Mouse (Mus musculus) forelimb bud, embryonic 11.5 days (tissue): Measurements from ENCODE around the gene Cep70.

ENCODE experiments used
- DNase-seq: peaks from one replicate; pipeline ENCODE4 v3.0.0-alpha.2; 2012; ENCODE audit warnings: low read depth, low spot score

Gene Cep70

DNA sequence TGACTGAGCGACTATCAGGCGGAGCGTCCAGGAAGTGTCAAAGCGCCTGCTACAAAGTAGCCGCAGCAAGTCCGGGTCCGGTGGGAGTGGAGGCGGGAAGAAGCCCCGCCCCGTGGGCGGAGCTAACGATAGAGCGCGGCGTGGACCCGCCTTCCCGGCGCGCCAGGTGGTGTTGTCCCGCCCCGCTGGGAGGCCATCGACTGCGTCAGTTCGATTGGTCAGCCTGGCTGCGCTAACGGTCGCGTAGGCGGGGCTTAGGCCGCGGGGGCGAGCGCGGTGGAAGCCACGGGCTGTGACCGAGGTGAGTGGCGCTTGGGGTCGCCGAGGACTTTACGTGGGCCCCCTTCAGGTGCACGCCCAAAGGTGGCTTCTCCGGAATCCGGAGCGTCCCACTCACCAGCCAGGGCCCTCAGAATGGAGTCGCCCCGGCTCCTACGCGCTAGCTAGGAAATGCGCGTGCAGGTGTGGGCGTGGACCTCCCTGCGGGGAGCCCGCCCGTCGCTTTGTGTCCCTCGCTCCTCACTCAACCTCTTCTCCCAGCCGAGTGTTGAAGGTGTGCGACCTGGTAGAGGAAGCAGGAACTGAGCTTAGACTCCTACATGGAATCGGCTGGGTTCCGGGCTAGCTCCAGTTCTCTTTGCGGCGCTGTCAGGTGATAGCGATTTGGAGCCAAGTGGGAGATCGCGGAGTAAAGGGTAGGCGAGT is at the start of gene Cep70:
TSS of gene Cep70 (plus strand) at position 178 of the 705 bp plus-strand sequence.
- peak; percentile 96 for DNase-seq

DNA sequence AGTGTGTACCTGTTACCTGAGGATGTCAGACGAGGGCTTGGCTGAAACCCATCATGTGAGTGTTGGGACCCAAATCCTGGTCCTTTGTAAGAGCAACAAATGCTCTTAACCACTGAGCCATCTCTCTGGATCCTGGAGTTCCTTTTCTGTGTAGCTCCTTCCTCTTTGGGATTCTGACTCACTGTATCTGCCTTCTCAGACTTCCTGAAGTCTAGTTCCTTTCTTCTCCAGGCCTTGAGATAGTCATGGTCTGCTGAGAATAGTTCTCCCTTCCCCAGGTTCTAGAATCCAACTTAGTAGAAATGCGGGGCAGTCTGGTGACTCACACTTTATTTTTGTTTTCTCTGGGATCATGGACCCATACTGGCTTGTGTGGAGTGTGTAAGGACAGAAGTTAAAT is 30.5 kb upstream of the Cep70 start:
- DNase-seq = no peak

DNA sequence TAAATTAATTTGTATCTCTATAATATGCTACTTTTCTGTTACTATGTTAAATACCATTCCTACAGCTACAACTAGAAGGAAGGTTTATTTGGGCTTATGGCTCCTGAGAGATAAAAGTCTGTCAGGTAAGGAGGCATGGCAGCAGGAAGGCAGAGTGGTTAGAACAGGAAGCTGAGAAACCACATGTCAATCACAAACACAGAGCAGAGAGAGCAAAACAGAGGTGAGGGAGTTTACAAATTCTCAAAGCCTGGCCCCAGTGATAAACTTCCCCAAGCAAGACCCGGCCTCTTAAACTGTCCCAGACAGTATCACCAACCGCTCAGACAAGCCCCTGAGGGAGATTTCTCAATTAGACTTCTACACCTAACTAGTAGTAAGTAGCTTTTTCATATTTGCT is 27.0 kb upstream of the Cep70 start:
- DNase-seq = no peak

- DNase-seq = peak; percentile 89
Observed at GRCm38 (mm10) chr9:99217999-99218719, 25.0 kb upstream of the Cep70 start.

DNA sequence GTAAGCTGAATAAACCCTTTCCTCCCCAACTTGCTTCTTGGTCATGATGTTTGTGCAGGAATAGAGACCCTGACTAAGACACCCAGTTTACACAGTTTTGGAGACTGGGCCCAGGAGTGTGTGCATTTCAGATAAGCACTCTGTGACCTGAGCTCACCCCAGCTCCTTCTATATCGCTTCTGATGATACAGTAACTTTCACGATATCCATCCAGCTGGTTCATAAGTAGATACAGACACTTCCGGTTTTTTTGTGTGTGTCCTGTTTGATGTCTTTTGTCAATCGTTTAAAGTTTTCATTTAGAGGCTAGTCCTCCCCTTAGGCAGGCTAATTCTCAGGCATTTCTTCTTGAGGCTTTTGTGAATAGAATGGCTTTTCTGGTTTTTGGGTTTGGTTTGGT is 21.5 kb upstream of the Cep70 start:
- DNase-seq = no peak

DNA sequence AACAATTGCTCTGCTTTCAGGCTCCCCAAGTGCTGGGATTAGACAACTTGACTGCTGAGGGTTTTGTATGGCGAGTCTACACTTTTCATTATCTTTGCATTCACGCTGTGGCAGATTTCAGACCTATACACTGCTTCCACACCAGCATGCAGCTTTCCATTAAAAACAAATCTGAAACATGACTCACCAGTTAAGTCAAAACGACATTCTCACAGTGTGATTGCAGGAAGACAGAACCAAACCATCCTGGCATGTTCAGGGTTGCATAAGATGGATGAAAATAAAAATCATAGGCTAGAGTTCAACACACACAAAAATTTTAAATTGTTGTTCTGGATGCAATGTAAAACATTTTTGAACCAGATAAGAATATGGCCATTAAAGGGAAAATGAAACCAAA is 18.6 kb upstream of the Cep70 start:
- no peak for DNase-seq

- no peak for DNase-seq
Observed at GRCm38 (mm10) chr9:99229450-99229849, 13.7 kb upstream of the Cep70 start.

DNA sequence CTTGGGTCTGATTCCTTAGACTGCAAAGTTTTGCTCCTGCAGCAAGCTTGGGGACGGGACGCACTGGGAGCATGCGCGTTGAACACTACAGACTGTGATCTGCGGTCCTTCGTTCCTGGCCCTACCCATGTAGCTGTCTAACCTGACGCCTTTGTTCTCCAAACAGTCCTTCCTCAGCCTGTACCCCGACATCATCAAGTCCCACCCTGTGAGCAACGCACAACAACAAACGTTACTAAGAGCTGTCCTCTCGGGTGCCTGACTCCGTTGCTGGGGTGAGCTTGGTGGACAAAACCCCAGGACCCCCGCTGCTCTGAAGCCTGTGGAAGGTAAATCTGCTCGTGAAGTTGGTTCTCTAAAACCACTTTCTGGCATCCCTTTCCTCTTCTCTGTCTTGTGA is 6.0 kb upstream of the Cep70 start, which contains the start of gene Faiml:
TSS of gene Faiml (minus strand) at position 101 of the 400 bp plus-strand sequence.
- no peak for DNase-seq

DNA sequence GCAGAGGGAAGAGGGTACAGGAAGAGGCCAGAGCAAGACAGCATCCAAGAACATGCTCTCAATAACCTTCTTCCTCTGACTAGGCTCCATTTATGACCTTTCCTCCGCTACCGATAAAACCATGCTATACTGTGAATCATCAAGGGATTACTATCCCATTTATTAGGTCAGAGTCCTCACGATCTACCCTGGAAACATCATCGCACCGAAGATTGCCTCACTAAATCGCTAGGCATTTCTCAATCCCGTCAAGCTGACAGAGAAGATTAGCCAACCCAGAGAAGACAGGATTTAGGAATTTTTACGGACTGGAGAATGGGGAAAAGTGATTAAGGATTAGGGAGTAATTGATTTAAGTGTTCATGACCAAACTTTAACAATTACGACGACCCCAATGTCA is 4.9 kb upstream of the Cep70 start:
- no peak for DNase-seq

DNA sequence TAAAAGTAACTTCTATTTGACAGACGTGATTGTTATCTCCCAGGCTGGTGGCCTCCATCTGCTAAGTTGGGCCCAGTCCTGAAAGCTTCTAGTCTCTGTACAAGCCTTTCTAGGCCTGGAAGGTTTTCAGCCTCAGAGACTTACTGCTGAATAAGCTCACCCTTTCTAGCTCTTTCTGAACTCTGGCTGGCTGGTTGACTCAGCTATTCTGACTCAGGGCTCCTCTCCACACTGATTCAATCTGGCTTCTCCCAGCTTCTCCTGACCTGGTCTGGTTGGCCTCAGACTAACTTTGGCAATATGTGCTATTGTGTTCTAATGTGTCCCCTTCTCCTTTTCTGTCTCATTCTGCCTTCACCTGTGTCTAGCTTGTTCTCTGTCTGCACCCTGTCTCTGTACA is 3.9 kb upstream of the Cep70 start:
- no peak for DNase-seq

GRCm38 (mm10) chr9:99240571-99240970 is 2.6 kb upstream of the Cep70 start:
- DNase-seq = no peak

DNA sequence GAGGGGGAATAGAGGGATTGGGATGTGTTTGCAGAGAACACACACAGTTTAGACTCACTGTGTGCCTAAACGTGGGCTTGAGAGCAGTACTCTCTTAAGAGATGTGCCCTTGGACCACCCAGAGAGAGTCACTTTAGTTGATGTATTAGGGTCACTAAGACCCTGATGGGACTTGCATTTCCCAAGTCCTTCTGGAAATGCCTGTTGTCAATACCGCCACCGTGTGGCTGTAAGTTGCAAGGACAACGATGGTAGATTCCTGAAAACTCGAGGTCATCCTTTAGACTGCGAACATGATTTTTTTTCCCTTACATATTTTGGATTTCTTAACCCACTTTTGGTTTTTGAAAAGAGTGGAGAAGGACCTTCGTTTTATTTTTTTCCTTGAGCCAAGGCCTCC is 1.1 kb upstream of the Cep70 start:
- DNase-seq = peak; percentile 86

GRCm38 (mm10) chr9:99242533-99243189 is 506 bp upstream of the Cep70 start:
- DNase-seq = no peak

DNA sequence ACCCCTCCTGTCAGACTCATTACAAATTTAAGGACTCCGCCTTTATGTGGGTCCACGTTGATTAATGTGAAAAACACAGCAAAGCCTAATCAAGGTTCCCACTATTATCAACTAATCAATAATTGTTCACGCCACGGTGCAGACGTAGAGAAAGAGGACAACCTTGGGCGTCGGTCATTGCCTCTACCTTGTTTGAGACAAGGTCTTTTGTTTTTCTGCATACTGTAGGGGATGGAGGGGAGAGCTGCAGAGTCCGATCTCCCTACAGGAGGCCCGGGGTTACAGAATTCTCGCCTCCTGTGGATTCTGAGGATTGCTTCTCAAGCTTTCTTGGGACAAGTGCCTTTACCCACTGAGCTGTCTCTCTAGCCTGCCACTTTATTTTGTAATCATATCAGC is 727 bp downstream of the Cep70 start:
- no peak for DNase-seq

- DNase-seq = no peak
Observed at GRCm38 (mm10) chr9:99248304-99248703, 5.1 kb downstream of the Cep70 start.

DNA sequence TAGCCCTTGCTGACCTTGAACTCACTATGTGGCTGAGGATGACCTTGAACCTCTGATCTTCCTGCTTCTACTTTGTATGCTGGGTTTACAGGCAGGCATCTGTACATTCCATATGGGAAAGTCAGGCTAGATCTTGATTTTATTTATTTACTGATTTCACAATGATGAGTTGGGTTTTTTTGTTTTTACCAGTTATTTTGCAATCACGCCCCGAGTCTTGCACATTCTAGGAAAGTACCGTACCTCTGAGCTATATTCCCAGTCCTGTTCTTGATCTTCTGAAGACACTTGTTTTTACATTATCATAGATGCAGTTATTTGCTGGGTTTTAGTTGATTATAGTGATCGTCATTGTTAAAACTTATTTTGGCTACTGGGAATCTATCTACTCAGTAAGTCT is 5.7 kb downstream of the Cep70 start:
- no peak for DNase-seq

DNA sequence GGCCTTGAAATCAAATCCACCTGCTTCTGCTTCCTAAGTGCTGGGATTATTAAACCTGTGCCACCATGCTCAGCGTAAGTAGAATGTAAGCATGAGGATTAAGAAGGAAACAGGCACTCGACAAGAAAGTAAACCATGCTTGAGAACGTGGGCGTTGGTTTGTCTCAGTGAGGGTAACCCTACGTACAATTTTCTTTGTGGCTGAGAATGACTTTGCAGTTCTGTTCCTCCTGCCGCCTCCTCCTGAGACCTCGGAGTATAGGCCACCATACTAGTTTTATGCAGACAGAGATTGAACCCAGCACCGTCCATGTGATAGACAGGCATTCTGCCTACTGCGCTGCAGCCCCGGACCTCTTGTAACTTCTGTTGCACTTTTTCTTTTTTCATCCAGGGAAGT is 10.7 kb downstream of the Cep70 start:
- no peak for DNase-seq

DNA sequence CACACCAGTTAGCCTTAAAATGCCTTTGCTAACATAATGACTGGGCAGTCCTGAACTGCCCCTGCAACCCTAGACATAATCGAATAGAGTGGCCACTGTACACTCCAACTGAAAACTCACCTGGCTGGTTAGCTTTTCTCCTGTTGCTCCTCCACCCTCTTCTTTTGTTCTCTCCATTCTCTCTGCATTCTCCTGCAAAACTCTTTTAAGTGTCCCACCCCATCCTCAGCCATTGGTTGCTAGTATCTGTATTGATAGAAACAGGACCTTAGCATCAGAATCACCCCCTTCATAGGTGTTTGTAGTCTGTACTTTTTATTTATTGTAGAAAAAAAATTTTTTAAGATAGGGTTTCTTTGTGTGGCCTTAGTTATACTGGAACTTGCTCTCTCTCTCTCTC is 13.0 kb downstream of the Cep70 start:
- no peak for DNase-seq

DNA sequence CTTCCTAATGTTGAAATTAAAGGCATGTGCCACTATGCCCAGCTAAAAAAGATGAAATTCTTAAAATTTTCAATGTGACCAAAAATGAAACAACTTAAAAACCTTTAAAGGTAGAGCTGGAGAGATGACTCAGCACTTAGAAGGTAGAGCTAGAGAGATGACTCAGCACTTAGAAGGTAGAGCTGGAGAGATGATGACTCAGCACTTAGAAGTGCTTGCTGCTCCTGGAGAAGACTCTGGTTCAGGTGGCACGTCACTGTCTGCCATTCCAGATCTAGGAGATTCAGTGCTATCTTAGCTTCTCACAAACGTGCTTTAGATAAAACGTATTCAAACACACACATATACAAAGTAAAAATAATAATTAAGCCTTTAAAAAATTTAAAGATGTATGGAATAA is 13.7 kb downstream of the Cep70 start:
- no peak for DNase-seq

DNA sequence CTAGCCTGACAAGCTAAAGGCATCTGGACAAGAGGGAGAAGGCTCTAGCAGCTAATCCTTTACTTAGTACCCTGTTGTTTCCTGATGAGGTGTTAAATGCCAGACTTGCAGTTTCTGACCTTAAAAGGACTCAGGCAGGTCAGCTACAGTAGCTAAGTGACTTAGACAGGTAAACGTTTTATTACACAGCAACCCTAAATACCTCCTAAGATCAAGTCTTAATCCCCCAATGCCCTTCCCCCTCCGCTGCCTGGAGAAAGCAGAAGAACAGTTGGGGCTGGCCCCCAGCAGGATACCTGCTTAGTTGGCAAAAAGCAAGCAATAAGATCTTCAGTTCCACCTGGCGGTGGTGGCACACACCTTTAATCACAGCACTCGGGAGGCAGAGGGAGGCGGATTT is 15.7 kb downstream of the Cep70 start:
- no peak for DNase-seq

- no peak for DNase-seq
Observed at GRCm38 (mm10) chr9:99304296-99304695, 61.1 kb downstream of the Cep70 start.

DNA sequence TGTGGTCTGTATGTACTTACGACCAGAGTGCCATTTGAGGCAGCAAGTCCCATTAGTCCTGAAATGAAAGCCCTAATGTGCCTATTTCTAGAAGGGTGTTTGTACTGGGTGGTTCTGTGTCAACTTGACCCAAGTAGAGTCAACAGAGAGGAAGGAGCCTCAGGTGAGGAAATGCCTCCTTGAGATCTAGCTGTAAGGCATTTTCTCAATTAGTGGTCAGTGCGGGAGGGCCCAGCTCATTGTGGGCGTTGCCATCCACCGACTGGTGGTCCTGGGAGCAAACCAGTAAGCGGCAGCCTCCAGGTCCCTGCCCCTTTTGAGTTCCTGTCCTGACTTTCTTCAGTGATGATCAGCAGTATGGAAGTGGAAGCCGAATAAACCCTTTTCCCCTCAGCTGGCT is 63.1 kb downstream of the Cep70 start:
- DNase-seq = no peak
